Mouse (Mus musculus): Measurements from ENCODE around the gene Copz2.
A peak's percentile ranks its signal among the peaks of the same experiment; 100 is the strongest.

Gene Copz2

DNA sequence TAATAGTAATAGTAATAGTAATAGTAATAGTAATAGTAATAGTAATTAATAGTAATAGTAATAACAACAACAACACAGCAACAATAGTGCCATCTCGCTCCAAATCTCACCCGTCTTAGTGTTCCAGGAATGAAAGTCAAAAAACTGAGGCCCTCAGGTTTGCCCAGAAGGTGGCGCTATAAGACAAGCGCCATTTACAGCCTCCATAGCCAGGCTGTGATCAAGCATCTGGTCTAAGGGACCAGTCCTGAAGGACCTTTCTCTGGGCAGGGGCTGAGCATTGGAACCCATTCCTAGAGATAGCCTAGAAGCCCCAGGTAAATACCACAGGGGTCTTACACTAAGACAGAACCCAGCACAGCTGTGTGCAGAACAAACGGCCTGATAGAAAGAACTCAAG, 17.5 kb downstream of the Copz2 start:
- peak; percentile 90 for DNase-seq (ENCODE audit: low read depth)

DNA sequence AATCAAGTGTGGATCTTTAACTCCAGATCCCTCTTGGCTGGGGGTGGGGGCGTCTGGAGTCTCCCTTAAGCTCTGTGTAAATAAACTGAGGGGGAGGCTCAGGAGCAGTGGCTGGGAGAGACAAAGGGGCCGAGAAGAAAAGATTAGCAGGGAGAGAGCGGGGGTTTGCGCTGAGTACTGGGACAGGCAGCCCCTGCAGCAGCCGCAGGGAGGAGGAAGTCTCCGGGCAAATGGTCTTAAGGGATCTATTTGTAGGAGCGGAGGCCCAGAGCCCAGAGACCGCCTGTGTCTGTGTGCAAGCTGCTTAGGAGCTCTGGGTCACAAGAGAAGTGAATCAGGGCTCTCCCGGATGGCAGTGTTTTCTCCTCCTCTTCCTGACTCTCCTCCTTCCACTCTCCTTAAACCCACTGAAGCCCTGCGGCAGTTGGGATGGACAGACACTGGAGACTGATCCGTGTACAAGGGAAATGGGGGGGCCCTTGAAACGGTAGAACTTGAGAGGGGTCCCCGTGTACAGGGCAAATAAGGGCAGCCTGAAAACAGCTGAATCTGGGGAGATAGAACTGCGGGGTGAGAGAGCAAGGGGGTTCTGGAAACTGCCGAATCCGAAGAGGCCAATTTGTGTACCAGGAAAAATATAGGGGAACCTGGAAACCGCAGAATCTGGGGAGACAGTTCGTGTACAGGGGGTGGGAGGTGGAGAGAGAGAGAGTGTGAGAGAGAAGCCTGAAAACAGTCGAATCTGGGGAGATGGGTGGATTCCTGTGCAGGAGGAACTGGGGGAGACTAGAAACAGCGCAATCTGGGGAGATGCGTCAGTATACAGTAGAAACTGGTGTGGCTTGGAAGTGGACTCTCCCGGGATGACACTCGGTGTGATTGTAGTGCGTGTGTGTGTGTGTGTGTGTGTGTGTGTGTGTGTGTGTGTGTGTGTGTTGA, 23.0 kb downstream of the Copz2 start:
- peak; percentile 28 for DNase-seq (ENCODE audit: low read depth)

DNA sequence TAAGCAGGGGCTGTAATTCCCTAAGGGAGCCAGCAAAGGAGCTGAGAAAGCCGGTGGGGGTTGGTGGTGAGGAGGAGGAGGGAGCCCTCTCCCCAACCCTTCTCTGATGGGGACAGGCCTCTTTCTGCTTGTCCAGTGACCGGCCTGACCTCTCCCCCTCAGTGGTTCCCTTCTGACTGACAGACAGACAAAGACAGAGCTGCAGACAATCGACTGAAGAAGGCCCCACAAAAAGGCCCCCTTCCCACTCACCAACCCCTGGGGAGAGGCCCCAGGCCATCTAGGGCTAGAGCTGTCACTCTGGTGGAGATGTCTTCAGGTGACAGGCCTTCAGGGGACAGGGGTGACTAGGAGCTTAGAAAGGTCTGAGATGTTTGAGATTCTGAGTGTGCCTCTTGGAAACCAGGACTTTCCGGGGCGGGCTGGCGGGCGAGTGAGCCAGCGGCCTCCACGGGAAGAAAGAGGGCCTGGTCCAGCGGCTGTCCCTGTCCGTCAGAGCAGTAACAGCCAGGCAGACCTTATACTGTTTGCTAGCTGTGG, 24.0 kb downstream of the Copz2 start:
- no peak for DNase-seq (ENCODE audit: low read depth)

DNA sequence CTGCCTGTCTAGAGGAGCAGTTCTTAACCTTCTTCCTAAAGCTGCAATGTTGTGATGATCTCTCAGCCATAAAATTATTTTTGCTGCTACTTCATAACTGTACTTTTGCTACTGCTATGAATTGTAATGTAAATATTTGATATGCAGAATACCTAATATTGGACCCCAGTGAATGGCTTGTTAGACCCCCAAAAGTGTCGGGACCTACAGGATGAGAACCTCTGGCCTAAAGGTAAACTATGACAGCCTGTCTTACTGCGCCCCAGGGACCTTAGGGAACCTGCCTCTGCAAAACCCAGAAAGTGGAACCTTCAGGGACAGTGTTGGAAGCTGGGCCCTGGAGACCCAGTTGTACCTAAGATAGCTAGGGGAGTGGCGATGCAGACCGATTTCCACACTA, 25.6 kb downstream of the Copz2 start:
- DNase-seq (ENCODE audit: low read depth) = no peak

DNA sequence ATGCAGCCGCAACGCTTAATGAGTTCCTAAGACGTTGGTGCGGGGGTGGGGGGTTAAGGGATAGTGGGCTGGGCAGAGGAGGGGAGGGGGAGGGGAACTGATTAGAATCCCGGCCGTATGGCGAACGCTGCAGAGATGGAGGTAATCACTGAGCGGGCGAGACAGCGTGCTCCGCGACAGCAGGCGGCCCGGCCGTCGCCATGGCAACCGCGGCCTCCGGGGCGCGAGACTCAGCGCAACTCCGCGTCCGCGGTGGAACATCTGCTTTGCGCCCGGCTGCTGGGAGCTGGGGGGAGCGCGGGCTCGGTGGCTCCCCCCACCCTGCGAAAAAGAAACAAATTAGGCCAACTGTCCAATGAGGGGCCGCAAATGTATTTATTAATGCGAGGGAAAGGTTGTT, 26.1 kb downstream of the Copz2 start:
- peak; percentile 52 for DNase-seq (ENCODE audit: low read depth)

DNA sequence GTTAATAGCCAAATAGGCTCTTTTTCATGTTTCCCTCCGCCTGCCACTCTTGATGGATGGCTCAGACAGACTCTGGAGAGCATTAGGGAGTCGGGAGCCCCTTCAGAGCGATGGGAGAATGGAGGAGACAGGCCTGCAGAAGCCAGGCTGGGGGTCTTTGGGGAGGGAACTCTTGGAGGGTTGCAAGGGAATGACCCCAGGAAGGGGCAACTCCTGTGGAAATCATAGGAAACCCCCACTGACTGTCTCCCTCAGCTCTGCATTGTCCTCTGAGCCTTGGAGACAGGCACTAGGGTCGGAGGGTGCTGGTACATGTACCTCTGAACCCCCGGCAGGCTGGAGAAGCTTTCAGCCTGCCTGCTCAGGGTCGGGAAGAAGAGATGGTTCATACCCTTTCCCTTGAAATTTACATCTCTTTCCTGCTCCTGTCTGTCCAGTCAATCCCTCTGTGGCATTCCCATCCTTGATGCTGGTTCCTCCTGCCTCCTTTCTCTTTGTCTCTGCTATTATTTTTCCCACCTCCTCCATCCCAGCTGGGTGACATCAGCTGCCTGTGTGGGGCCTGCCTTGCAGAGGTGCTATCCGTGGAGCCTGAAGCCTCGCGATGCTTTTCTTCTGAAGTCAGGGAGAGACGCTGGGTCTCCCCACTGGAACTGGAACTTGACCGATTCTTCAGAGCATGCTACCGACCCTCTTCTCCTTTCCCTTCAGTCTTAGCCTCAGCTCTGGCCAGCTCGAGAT, 26.8 kb downstream of the Copz2 start:
- no peak for DNase-seq (ENCODE audit: low read depth)

DNA sequence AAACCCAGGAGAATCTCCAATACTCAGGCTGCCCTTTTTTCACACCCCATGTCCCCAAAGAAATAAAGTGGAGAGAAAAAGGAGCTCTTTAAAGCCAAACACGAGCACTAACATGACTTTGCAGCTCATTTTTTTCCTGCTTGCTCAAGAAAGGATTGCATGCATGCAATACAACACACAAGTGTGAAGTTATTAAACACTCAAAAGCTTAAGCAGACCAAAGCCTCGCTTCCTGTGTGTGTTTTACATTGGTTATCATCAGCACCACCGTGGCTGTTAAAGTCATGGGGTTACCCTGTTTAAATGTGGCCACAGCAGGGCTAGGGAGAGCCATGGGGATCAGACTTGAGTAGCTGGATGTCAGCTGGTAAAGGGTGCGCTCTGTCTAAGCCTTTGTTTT, 27.4 kb downstream of the Copz2 start:
- no peak for DNase-seq (ENCODE audit: low read depth)

DNA sequence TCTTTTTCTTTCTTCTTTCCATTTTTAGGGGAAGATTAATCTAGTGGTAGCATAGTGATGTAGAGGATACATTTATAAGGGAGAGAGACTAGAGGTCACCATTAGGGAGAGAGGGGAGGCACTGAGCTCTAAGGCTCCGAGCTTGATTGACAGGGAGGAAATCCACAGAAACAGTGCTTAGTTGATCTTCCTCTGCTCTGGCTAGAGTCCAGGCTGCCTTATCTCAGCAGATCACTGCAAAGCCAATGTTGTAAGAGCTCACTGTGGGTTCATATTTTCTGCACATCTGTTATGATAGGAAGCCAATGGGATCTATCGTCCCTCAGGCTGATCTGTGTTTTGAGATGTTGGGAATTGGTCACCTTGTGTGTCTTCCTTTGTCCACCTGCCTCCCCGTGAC, 29.0 kb downstream of the Copz2 start:
- DNase-seq (ENCODE audit: low read depth) = no peak

DNA sequence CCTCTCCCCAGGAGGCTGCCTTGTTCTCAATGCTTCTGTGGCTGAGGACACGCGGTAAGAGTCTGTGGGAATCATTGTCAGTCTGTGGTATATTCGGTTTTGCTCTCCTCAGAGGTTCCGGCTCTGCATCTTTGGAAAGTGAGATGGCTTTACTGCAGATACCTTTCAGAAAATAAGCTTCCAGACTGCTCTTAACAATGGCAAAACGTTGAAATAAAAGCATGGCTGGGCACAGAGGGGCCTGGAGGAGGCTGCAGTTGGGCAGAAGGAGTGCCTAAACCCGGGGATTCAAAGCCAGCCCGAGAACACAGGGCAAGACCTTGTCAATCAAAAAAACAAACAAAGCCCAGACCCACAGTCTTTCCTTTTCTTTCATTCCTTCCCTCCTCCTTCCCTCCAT, 29.7 kb downstream of the Copz2 start:
- DNase-seq (ENCODE audit: low read depth) = no peak

DNA sequence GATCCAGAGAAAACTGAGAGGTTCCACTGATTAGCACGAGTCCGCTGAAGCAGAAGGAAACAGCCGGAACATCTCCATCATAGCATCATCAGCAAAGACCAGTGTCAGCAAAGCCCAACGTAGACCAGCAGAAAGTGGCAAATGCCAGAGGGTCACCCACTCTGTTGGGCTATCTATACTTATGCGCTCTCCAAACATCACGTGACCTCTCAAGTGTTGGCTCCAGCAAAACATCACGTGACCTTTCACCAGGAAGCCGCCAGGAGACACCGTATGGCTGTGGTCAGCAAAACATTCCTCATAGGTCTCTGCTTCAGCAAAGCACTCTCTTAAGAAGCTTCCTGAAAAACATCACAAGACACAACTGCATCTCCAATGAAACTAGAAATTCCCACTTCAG, 30.6 kb downstream of the Copz2 start:
- peak; percentile 19 for DNase-seq (ENCODE audit: low read depth)

DNA sequence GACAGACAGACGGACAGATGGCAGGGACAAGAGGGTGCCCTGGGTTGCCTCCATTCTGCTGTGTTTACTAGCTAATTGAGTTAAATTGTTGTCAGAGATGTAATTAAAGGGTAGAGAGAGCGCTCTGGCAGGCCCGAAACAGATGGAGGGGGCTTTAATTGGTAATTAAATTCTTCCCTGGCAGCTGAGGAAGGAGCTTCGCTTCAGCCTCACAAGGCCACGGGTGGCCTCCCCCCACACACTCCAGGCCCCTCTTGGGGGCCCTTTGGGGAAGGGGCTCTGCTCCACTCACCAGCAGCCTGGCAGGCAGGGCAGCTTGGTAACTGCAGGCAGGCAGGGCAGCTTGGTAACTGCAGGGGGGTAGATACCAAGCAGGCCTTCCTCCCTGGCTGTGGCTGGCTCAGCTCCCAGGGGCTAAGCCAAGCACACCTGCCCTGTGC, 36.3 kb downstream of the Copz2 start:
- DNase-seq (ENCODE audit: low read depth) = no peak

DNA sequence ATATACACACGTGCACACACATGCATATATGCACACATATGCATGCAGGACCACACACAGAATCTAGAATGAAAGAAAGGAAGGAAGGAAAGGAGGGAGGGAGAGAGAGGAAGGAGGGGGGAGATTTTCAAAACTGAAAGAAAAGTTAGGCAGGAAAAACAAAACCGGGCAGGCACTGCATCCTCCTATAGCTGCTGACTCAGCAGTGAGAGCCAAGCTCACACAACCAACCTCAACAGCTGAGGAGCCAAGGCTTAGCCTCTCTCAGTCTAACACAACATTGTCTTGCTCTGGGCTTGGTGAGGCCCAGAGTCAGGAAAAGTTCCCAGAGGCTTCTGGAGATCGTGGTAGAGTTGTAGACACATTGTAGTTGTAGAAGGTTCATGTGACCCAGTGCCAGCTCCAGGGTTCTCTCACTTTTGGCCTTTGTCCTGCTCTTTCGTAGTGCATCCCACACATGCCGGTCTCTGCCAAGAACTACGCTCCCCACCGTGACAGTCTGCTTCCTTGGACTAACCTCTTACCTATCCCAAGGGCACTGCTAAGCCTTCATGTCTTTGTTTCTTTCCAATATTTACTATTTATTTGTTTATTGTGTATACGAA, 37.4 kb downstream of the Copz2 start:
- peak; percentile 31 for DNase-seq (ENCODE audit: low read depth)

DNA sequence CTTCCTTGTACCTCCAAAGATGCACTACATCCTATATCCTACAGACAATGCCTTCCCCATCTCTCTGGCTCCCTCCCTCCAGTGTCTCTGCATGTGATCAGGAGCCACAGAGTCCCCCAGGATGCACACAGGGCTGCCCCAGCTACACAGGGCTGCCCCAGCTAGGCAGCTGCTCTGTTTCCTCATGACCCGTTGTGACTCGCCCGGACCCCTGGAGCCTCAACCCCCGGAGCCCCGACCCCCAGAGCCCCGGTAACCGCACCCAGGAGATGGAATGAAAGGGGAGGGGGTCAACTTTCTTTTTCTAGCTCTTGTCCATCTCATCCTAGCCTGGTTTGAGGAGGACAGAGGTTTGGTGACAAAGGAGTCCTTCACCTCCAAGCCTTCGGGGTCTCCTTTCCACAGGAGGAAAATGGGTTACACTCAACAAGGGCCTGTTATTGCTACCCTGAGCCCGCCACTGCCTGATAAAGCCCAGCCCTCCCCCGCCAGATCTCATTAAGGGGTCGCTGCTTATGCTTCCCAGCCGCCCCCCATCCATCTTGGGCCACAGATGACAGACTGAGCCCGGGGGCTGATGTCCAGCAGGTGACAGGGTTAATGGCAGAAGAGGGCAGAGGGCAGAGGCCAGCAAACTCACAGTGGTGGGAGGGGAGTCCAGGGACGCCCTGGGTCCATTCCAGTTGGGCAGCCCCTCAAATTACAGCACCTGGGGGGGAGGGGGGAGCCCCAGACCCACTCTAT, 42.3 kb downstream of the Copz2 start:
- DNase-seq (ENCODE audit: low read depth) = no peak

DNA sequence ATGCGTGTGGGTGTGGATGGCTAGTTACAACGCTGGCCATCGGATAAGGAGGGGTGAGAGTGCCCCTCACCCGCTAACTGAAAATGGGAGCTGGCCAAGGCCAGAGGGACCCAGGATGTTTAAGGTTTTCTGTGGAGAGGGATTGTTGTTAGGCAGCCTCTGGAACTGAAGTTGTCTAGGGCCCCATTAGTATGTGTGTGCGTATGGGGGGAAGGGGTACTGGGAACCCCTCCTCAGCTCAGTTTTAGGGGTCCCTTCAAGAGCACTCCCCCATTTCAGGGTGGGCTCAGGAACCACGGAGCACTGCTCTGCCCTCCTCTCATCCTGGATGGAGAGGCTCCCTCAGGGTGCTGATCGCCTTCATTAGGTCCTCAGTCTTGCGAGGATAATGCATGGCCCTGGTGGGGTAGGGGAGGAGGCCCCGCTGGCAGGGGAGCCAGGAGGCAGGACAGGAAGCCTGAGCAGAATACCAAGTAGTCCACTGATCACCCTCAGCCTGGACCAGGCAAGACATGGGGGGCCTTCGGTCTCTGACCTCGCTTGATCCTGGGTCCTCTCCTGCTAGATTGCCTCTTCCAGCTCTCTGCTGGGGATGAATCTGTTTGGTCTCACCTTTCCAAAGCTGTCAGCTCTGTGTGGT, 43.7 kb downstream of the Copz2 start:
- no peak for DNase-seq (ENCODE audit: low read depth)

DNA sequence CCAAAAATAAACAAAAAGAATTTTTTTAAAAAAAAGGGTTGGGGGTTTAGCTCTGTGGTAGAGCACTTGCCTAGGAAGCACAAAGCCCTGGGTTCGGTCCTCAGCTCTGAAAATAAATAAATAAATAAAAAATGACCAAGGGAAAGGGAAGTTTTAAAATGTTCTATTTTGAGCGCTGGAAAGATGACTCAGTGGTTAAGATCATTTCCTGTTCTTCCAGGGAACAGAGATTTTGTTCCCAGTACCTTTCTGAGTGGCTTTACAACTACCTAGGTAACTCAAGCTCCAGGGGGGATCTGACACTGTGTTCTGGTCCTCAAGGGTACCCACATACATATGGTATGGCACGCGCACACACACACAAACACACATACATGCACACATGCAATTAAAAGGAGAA, 46.2 kb downstream of the Copz2 start:
- DNase-seq (ENCODE audit: low read depth) = peak; percentile 46

DNA sequence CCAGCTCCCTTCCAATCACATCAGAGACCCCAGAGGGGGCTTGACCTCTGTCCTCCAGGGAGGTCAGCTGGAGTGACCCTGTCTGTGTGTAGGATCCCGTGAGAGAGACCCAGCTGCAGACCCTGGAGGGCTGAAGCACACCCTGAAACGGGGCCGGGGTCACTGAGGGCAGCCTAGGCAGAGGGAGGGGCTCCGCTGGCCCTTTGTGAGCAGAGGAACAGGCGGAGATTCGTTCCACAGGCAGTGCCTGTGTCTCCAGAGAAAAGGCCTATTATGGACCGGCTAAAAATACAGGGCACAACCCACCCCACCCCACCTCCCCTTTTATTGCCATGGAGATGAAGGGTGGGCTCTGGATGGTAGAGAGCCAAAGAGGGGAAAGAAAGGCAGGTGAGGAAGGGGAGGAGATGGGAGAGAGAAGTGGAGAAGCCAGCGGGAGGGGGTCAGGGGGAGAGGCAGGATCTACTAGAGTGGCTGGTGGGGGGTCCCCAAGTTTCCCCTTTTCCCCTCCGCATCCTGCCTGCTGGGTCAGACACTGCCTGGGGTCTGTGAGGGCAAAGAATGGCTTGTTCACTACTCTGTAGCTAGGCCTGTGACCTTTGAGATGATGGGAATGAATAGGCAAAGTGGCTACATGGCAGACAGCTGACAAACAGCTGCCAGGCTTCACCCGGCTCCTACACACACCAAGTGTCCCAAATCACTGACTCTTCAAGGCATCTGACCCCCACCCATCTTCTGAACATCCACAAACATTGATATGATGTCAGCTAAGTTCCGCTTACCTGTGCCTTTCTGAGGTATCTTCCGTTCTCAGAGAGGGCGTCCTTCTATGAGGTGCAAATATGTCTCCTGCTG, 50.0 kb downstream of the Copz2 start:
- DNase-seq (ENCODE audit: low read depth) = no peak

DNA sequence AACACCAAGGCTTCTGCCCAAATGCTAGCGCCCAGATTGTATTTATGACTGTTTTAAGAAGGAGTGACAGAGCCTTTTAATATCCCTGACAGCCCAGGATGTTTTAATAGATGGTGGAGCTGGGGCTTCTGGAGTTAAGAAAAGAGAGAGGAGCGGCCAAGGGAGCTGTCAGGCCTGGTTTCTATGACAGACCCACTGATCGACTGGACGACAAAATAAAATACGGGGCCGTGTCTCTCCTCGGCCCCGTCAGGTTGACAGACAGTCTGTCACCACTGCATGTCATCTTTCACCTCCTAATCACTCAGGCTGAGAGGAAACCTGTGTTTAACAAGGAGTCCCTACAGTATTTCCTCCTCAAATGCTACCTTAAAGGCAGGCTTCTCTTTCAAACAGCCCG, 51.7 kb downstream of the Copz2 start:
- no peak for DNase-seq (ENCODE audit: low read depth)

DNA sequence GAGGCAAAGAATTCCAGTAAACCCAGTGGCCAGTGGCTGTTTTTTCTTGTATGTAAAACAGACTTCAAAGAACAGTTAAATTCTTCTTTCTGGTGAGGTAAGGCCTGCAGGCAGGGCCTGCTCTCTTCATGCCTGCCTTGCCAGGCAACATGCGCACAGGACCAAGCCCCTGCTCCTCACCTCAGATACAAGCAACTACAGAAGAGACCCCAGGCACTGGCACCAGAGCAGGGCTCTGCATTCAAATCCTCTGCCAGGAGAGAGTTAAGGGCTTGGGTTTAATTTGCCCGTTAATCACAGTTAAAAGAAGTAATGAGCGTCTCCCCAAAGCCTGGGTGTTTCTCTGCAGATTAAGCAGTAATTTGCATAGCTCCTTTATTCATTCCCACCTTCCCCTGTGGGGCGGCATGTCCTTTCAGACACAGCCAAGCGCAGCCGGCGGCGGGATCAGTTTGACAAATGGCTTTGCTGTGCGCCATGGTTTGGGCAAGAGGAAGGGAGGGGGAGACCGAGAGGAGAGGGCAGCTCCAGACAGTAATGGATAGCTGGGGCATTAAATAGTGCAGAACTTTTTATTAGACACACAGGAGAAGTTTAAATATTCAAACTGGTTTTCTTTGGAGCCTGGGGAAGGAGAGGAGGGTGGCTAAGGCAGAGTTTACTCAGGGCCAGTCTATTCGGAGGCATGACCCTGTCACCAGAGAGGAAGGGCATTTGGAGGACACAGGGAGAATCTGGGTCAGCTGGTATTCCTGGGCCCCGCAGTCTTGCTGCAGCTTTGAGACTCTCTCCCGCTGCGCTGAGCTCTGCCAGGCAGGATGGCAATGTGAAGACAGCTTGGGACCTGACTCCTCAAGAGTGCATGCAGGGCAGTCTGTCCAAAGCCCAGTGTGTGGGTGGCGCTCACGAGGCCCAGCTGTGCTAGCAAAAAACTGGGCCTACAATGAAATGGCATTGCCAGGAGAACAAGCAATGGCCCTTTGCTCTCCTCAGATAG, 53.3 kb downstream of the Copz2 start:
- no peak for DNase-seq (ENCODE audit: low read depth)

All from NIH3T3 (cell line).